Mouse (Mus musculus): ENCODE results near the gene Fam169b. TPM values are rescaled to one million over a fixed set of nuclear protein-coding genes. Genes with fewer than 3 reads are reported as not detected.

Fam169b gene
- total RNA-seq, 2 experiments from 2014 or later: 0.41 to 0.47 TPM

DNA sequence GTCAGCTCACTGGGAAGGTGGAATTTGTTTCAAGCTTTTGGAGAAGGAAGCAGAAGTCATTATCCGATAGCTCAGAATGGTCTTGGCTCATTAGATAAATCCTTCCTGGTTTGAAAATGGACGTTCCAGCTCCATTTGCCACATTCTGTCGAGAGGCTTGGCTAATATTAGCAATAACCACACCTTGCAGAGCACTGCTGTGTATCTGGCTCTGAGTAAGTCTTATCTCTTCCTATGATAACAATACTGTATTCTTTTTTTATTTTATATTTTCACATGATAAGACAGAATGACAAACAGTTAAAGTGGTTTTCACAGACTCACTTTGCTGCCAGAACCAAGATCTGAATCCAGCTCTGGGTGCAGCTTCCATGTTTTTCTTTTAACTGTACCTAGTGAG is 113.1 kb downstream of the Fam169b start:
- DNase-seq (ENCODE audit: low spot score in 2 of 2): no peak

DNA sequence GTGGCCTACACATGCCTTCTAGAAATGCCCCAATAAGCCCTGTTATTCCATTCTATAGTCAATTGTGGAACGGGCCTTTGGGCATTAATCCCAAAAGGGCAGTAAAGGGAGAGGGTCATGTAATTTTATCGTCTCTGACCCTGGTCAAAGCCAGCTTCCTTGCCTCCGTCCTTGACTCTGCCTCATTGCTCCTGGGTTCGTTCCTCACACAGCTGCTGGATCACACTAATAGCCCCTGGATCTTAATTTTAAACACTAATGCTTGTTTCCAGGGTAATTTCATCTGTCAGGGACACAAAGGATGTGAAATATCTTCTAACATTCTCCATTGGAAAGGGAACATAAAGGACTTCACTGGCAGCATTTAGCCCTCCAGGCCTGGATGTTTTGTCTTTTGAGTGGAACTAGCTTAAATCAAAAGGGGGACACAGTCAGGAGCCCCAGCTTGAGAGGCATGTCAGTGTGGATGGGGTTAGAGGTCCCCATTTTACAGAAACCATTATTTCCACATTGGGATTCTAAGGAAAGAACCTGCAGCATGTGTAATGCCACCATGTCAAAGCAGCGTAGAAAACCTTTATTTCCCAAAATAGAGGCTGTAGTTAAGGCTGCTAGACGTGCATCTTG is 122.2 kb downstream of the Fam169b start:
- DNase-seq (ENCODE audit: low spot score in 2 of 2): no peak

DNA sequence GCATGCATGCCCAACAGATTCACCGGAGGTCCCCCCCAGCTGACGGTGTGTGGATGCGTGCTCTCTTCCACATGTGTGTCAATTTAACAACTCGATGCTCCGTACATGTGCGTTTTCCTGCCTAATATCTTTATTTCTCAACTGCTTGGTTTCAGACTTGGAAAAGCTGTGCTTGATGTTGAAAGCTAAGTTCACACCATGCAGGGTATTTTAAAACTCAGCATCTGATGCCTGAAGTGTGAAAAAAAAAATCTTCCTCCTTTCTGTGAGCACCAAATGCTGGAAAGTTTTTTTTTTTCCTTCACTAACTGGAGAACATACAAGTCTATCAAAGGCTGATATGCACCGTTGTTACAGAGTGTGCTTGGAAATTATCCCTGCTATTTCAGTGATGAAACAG is 126.9 kb downstream of the Fam169b start:
- DNase-seq (ENCODE audit: low spot score in 2 of 2): no peak

DNA sequence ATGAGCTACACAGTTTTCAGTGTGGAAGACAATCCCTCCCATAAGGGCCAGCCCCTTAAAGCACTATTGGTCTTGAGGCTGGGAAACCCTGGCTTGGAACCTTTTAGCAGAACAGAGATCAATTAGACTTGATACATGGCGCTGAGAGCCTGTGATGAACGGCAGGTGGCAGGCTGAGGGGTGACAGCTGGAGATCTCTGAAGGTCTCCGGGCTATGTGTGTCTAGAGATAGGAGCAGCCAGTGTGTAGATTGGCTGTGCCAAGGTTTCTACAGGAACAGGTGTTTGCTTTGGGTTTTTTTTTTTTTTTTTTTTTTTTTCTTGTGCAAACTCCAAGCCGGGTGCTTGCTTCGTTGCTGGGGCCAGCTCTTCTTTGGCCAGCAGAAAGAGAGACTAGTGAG is 135.0 kb downstream of the Fam169b start:
- no peak for DNase-seq (ENCODE audit: low spot score in 2 of 2)

Other genes with a start within 250 kb of the Fam169b start
- 1 to 10 TPM; 3.3 to 4.2 TPM for gene Pgpep1l, start 9.6 kb upstream of the Fam169b start, total RNA-seq (2021)

Data from layer of hippocampus, adult 18-20 months (tissue).